Mouse (Mus musculus) intestine, embryonic 14.5 days (tissue): ENCODE measurements around the gene Rundc1. TPM values are rescaled to one million over a fixed set of nuclear protein-coding genes. Genes with fewer than 3 reads are reported as not detected.

Experiments
- ATAC-seq: fragments of 200-750 bp; cut with Nextera tagmentation; replicated peaks from 2 replicates; pipeline ENCODE4 v1.8.0; 2017; ENCODE audit warnings: low read depth, moderate number of reproducible peaks, moderate TSS enrichment, moderate library complexity; ENCODE audit not compliant: low FRiP score, low TSS enrichment
- DNase-seq: peaks from one replicate; pipeline ENCODE4 v3.0.0-alpha.2; 2018; ENCODE audit warnings: low spot score
- H3K27ac ChIP-seq: fragments of 300-500 bp; sonication (generic); 2 replicates; pipeline ENCODE4 v1.5.1; 2014; ENCODE audit warnings: low read depth, mild to moderate bottlenecking, control low read depth
- H3K27me3 ChIP-seq: fragments of 300-500 bp; sonication (generic); replicated peaks from 2 replicates; pipeline ENCODE4 v1.6.1; 2014; ENCODE audit warnings: low read length, control low read depth; ENCODE audit not compliant: control insufficient read depth, insufficient read depth
- H3K36me3 ChIP-seq: fragments of 300-500 bp; sonication (generic); 2 replicates; pipeline ENCODE4 v1.6.1; 2014; ENCODE audit warnings: low read length, control low read depth; ENCODE audit not compliant: control insufficient read depth, insufficient read depth
- H3K4me1 ChIP-seq: fragments of 300-500 bp; sonication (generic); replicated peaks from 2 replicates; pipeline ENCODE4 v1.6.1; 2014; ENCODE audit warnings: low read length, control low read depth, mixed read lengths; ENCODE audit not compliant: control insufficient read depth, insufficient read depth
- H3K4me2 ChIP-seq: fragments of 300-500 bp; sonication (generic); 2 replicates; pipeline ENCODE4 v1.6.1; 2014; ENCODE audit warnings: low read length
- H3K4me3 ChIP-seq: fragments of 300-500 bp; sonication (generic); 2 replicates; pipeline ENCODE4 v1.5.1; 2014; ENCODE audit warnings: low read depth, low read length, control low read depth, mixed read lengths
- H3K9ac ChIP-seq: fragments of 300-500 bp; sonication (generic); 2 replicates; pipeline ENCODE4 v1.6.1; 2014; ENCODE audit warnings: mild to moderate bottlenecking, low read length
- H3K9me3 ChIP-seq: fragments of 300-500 bp; sonication (generic); 2 replicates; pipeline ENCODE4 v1.6.1; 2016; ENCODE audit warnings: low read length, control low read depth; ENCODE audit not compliant: control insufficient read depth
- WGBS: fragments of 180-500 bp; shearing (Covaris S2); extraction: QIAGEN DNeasy Blood & Tissue Kit; methylation state at CpG from one replicate; pipeline ENCODE4 v1.1.7; 2014; 5-methylcytosine and 5-hydroxymethylcytosine counted together
- polyA plus RNA-seq: library from polyadenylated mRNA; unstranded; fragments of >200 nt; fragmentation: Nextera tagmentation; extraction: Ambion mirVana; gene quantifications from 2 replicates; pipeline ENCODE4 v1.2.1, GENCODE M21; 2014

Rundc1 gene
- polyA plus RNA-seq, 1 experiment from 2014 or later = 14.5 TPM

DNA sequence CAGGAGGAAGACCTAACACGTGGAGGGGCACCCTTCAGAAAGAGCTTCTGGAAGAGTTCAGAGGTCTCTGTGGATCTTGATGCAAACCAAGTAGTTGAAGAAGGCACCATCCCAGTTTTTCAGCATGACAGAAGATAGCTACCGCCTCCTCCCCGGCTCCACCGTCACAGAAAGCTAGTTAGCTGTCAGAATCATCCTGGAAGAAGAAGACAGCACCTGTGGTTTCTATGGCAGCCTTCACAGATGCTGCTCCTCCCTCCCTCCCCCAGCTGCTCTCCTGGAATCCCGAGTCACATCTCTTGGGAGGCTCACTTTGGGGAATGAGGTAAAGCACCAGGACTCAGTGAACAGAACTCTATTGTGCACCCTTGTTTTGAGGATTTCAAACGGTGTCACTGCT is 5.9 kb upstream of the Rundc1 start:
- H3K4me3 ChIP-seq = no peak overlapping the region
- no peak overlapping the region for H3K4me2 ChIP-seq
- WGBS = 61% methylated on average over 6 of the region's 6 CpGs
- H3K27me3 ChIP-seq = no peaks in the 10 kb centered on the region
- DNase-seq (no peak), ATAC-seq (no peak)
- no peaks in the 10 kb centered on the region; the same call in 1 of the 2 replicates for H3K36me3 ChIP-seq
- H3K9me3 ChIP-seq = no peaks in the 10 kb centered on the region
- peaks cover 9% of the 10 kb centered on the region for H3K4me1 ChIP-seq
- no peak overlapping the region for H3K9ac ChIP-seq
- no peak overlapping the region for H3K27ac ChIP-seq

DNA sequence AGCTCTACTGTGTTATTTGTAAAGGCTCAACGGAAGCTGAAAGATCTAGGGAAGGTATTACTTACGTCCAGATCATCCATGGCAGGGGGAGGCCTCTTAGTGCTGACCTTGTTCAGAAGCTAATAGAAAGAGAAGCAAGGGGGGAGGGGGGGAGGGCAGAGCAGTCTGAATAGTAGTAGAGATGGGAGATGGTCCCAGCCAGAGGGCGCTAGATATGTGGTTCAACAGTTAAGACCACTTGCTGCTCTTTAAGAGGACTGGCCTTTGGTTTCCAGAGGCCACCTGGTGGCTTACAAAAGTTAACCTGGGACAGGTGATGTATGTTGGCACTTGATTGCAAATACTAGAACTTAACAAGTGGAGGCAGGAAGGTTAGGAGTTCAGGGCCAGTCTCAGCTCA is 5.3 kb upstream of the Rundc1 start:
- H3K36me3 ChIP-seq = no peaks in the 10 kb centered on the region
- no peak overlapping the region for H3K4me3 ChIP-seq
- H3K27me3 ChIP-seq = no peaks in the 10 kb centered on the region
- no peaks in the 10 kb centered on the region for H3K9me3 ChIP-seq
- H3K27ac ChIP-seq = no peak overlapping the region
- no peak overlapping the region for H3K9ac ChIP-seq
- WGBS = 36% methylated on average over 3 of the region's 3 CpGs
- peaks cover 11% of the 10 kb centered on the region for H3K4me1 ChIP-seq
- no peak for ATAC-seq
- H3K4me2 ChIP-seq = no peak overlapping the region
- no peak for DNase-seq

GRCm38 (mm10) chr11:101420148-101420547 is 4.7 kb upstream of the Rundc1 start:
- ATAC-seq = no peak
- Histone ChIP-seq H3K4me3 (no peak overlapping the region), H3K27ac (no peak overlapping the region), H3K9ac (no peak overlapping the region), H3K9me3 (no peaks in the 10 kb centered on the region), H3K4me2 (no peak overlapping the region), H3K4me1 (peaks cover 11% of the 10 kb centered on the region), H3K36me3 (no peaks in the 10 kb centered on the region), H3K27me3 (no peaks in the 10 kb centered on the region)
- WGBS = 89% methylated on average over 5 of the region's 5 CpGs
- no peak for DNase-seq

DNA sequence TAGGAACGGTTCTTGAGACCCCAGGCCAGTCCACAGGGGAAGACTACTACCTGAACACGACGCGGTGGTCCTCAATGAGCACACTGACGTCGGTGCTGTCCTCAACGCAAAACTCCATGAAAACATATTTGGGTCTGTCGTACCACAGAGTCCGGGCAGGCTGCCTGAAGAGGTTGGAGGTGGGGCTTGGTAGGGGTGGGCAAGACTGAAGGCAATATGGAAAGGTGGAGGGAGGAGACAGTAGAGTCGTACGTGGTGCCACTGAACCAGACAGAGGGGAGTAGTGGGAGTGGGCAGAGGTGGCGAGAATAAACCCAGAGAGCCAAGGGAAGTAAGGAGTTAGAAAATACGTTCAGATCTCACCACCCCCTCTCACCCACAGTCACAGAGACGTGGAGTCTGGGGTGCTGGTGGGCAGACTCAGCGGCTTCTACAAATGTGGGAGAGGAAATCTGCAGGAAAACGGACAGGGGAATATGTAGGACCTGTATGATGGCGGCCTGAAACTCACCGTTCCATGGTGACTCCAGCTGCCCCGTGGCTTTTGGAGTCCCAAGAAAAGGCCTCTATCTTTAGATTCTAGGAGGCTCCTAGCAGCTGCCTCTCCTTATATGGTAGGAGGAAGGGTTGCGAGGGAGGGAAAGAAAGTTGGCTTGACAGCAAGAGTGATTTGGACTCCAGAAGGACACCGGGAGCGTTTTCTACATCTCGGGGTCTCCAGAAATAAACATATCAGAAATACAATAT is 607 bp upstream of the Rundc1 start, which contains the start of gene Gm27029:
Gene Gm27029 (minus strand): TSS at position 692 of the 747 bp plus-strand sequence.
- Histone ChIP-seq H3K27ac (peak within 1 kb of the TSS; percentile 79), H3K36me3 (peaks cover 4% of the 10 kb centered on the region; the same call in 1 of the 2 replicates), H3K9ac (peak within 1 kb of the TSS; percentile 74), H3K4me2 (peak within 1 kb of the TSS; percentile 92), H3K9me3 (no peaks in the 10 kb centered on the region), H3K27me3 (no peaks in the 10 kb centered on the region), H3K4me3 (peak within 1 kb of the TSS; percentile 95), H3K4me1 (peaks cover 18% of the 10 kb centered on the region)
- ATAC-seq = peak; percentile 57
- 4% methylated on average over 23 of the region's 23 CpGs for WGBS
- DNase-seq = peak; percentile 62

GRCm38 (mm10) chr11:101426165-101426564 is 1.3 kb downstream of the Rundc1 start:
- Histone ChIP-seq H3K4me1 (peaks cover 18% of the 10 kb centered on the region), H3K4me3 (peak overlapping the region; percentile 95), H3K9me3 (no peaks in the 10 kb centered on the region), H3K27ac (no peak overlapping the region), H3K36me3 (peaks cover 23% of the 10 kb centered on the region), H3K9ac (peak overlapping the region; percentile 74), H3K27me3 (no peaks in the 10 kb centered on the region), H3K4me2 (peak overlapping the region; percentile 92)
- ATAC-seq (no peak), DNase-seq (no peak)
- WGBS = 63% methylated on average over 8 of the region's 8 CpGs

DNA sequence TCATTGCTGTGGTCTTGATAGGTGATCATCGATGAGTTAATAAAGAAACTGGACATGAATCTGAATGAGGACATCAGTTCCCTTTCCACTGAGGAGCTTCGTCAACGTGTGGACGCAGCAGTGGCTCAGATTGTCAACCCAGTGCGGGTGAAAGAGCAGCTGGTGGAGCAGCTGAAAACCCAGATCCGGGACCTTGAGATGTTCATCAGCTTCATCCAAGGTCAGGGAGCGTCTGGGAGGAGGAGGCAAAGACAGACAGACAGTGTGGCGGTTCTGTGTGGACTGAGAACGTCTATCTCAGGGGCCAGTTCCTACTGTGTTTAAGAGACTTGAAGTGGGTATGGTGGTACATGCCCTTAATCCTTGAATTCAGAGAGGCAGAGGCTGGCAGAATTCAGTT is 6.4 kb downstream of the Rundc1 start:
- Histone ChIP-seq H3K36me3 (peaks cover 67% of the 10 kb centered on the region), H3K27ac (no peak overlapping the region), H3K4me1 (peaks cover 3% of the 10 kb centered on the region; the same call in 1 of the 2 replicates), H3K4me2 (no peak overlapping the region), H3K4me3 (no peak overlapping the region), H3K27me3 (no peaks in the 10 kb centered on the region), H3K9me3 (no peaks in the 10 kb centered on the region), H3K9ac (no peak overlapping the region)
- WGBS = 90% methylated on average over 9 of the region's 9 CpGs
- ATAC-seq (no peak), DNase-seq (no peak)

- Histone ChIP-seq H3K27me3 (no peaks in the 10 kb centered on the region), H3K27ac (no peak overlapping the region), H3K9me3 (no peaks in the 10 kb centered on the region), H3K36me3 (peaks cover 67% of the 10 kb centered on the region), H3K4me1 (no peaks in the 10 kb centered on the region), H3K4me2 (no peak overlapping the region), H3K4me3 (no peak overlapping the region), H3K9ac (no peak overlapping the region)
- 91% methylated on average over 13 of the region's 13 CpGs for WGBS
- no peak for DNase-seq
- ATAC-seq = no peak
These were observed 8.5 kb downstream of the Rundc1 start for GRCm38 (mm10) chr11:101433396-101433795.

DNA sequence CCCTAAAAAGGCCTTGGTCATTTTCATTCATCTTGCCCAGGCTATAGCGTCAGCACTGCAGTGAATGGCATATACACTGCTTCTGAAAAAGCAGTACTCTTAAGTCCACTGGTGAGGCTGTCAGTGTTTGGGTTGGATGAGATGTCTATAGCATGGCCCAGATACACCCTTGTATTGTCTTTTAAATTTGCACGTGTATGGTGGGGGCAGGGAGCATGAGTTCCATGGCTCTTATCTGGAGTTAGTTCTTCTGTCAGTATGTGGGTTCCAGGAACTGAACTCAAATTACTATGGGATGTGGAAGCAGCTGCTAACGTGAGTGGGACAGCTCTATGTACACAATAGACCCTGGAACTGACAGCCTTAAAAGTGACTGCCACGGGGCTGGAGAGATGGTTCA is 10.9 kb downstream of the Rundc1 start:
- Histone ChIP-seq H3K9me3 (no peaks in the 10 kb centered on the region), H3K27me3 (no peaks in the 10 kb centered on the region), H3K27ac (no peak overlapping the region), H3K9ac (no peak overlapping the region), H3K4me1 (no peaks in the 10 kb centered on the region), H3K4me2 (no peak overlapping the region), H3K4me3 (no peak overlapping the region), H3K36me3 (peaks cover 48% of the 10 kb centered on the region)
- DNase-seq = no peak
- WGBS = 75% methylated on average over 4 of the region's 4 CpGs
- no peak for ATAC-seq

- Histone ChIP-seq H3K4me2 (no peak overlapping the region), H3K4me3 (no peak overlapping the region), H3K4me1 (no peaks in the 10 kb centered on the region), H3K36me3 (peaks cover 37% of the 10 kb centered on the region), H3K9ac (no peak overlapping the region), H3K27ac (no peak overlapping the region), H3K9me3 (no peaks in the 10 kb centered on the region), H3K27me3 (no peaks in the 10 kb centered on the region)
- WGBS = 82% methylated on average over 4 of the region's 4 CpGs
- ATAC-seq = no peak
- DNase-seq = no peak
These were observed 12.0 kb downstream of the Rundc1 start for GRCm38 (mm10) chr11:101436916-101437315.
